ENCODE assay signal across 8 mouse cellular contexts in genomic region chr2:168741273-168742058, GRCm38 (mm10). TPM values are rescaled to one million over a fixed set of nuclear protein-coding genes. Genes with fewer than 3 reads are reported as not detected.
A peak's percentile ranks its signal among the peaks of the same experiment; 100 is the strongest.
DNase-seq lines count a peak whose midpoint lies in the region; ATAC-seq and TF ChIP-seq lines count a peak whose summit lies in the region.

No protein-coding gene starts in this region.

- H3K27ac ChIP-seq in ES-Bruce4 (ENCODE audit: insufficient read depth, low read length): 0 out of 2 replicates have a peak overlapping the region, but pooled peaks have one; percentile 71
- peak overlapping the region; percentile 97 for H3K27ac ChIP-seq in forebrain, embryonic 15.5 days (replicated peaks)
- H3K27ac ChIP-seq in layer of hippocampus, adult 2 months: peak overlapping the region; percentile 95
- H3K27ac ChIP-seq in liver, postnatal 0 days (ENCODE audit: low read depth): peak overlapping the region; percentile 82

- no peaks in the 10 kb centered on the region for H3K36me3 ChIP-seq in ES-Bruce4 (ENCODE audit: control insufficient read depth, insufficient read depth, low read length, poor library complexity, severe bottlenecking)
- H3K36me3 ChIP-seq in forebrain, embryonic 15.5 days: no peaks in the 10 kb centered on the region
- H3K36me3 ChIP-seq in liver, postnatal 0 days (replicated peaks; ENCODE audit: insufficient read depth, low read length): no peaks in the 10 kb centered on the region

- ATAC-seq in cerebellum, adult (ENCODE audit: insufficient number of reproducible peaks, low FRiP score, low TSS enrichment): peak; percentile 80
- ATAC-seq in forebrain, embryonic 15.5 days (replicated peaks): peak; percentile 82
- ATAC-seq in liver, postnatal 0 days: peak; percentile 94

- TF ChIP-seq POLR2A in ES-Bruce4 (IDR thresholded peaks at IDR 0.05; ENCODE audit: insufficient read depth, low read length): no peak

- H3K4me2 ChIP-seq in forebrain, embryonic 15.5 days (replicated peaks): peak overlapping the region; percentile 67
- peak overlapping the region; percentile 74 for H3K4me2 ChIP-seq in liver, postnatal 0 days (ENCODE audit: low read depth, low read length)

- peak overlapping the region; percentile 79 for H3K9ac ChIP-seq in ES-Bruce4 (ENCODE audit: low read depth, poor library complexity, severe bottlenecking)
- H3K9ac ChIP-seq in forebrain, embryonic 15.5 days (replicated peaks): peak overlapping the region; percentile 94
- H3K9ac ChIP-seq in liver, postnatal 0 days (replicated peaks): peak overlapping the region; percentile 68

- TF ChIP-seq CTCF in ES-Bruce4 (IDR thresholded peaks at IDR 0.05; ENCODE audit: low read depth, low read length): peak; percentile 15
- peak; percentile 60 for TF ChIP-seq CTCF in layer of hippocampus, adult 2 months (conservative IDR thresholded peaks at IDR 0.05)
- peak; percentile 21; the same call in 1 of the 2 replicates for TF ChIP-seq CTCF in liver, postnatal 0 days (IDR thresholded peaks at IDR 0.05; ENCODE audit: low read depth)

- TF ChIP-seq EP300 in ES-Bruce4 (IDR thresholded peaks at IDR 0.05; ENCODE audit: insufficient read depth, low read depth, low read length): no peak
- TF ChIP-seq EP300 in liver, postnatal 0 days (IDR thresholded peaks at IDR 0.05; ENCODE audit: low read depth): no peak

- no peaks in the 10 kb centered on the region for H3K27me3 ChIP-seq in ES-Bruce4 (ENCODE audit: control insufficient read depth, insufficient read depth, low read length, poor library complexity, severe bottlenecking)
- H3K27me3 ChIP-seq in forebrain, embryonic 15.5 days: no peaks in the 10 kb centered on the region
- H3K27me3 ChIP-seq in liver, postnatal 0 days (ENCODE audit: insufficient read depth, low read length): peaks cover 11% of the 10 kb centered on the region; the same call in 1 of the 2 replicates

- under 1% methylated on average over 87 of the region's 108 CpGs for WGBS in forebrain, embryonic 15.5 days
- 0% methylated on average over 24 of the region's 108 CpGs for WGBS in liver, postnatal 0 days (ENCODE audit: insufficient replicate concordance)

- no peaks in the 10 kb centered on the region for H3K9me3 ChIP-seq in ES-Bruce4 (replicated peaks; ENCODE audit: control insufficient read depth, insufficient read depth, low read length, poor library complexity, severe bottlenecking)
- H3K9me3 ChIP-seq in forebrain, embryonic 15.5 days: no peaks in the 10 kb centered on the region
- H3K9me3 ChIP-seq in liver, postnatal 0 days (ENCODE audit: low read length): no peaks in the 10 kb centered on the region

- H3K4me1 ChIP-seq in ES-Bruce4 (ENCODE audit: control insufficient read depth, insufficient read depth, low read length): no peaks in the 10 kb centered on the region
- peaks cover 10% of the 10 kb centered on the region; the same call in 1 of the 2 replicates for H3K4me1 ChIP-seq in forebrain, embryonic 15.5 days
- no peaks in the 10 kb centered on the region for H3K4me1 ChIP-seq in liver, postnatal 0 days (ENCODE audit: insufficient read depth)

- DNase-seq in heart, postnatal 4 days: peak; percentile 70
- DNase-seq in layer of hippocampus, adult 2 months (ENCODE audit: low spot score in 2 of 2): peak; percentile 66 to 70
- DNase-seq in liver, postnatal 0 days: peak; percentile 80
- DNase-seq in ovary, adult 18-20 months (ENCODE audit: low spot score): peak; percentile 65
- peak; percentile 80 for DNase-seq in thymus, postnatal 25 days

- H3K4me3 ChIP-seq in ES-Bruce4 (ENCODE audit: low read depth, low read length): peak overlapping the region; percentile 66
- H3K4me3 ChIP-seq in forebrain, embryonic 15.5 days: peak overlapping the region; percentile 96
- H3K4me3 ChIP-seq in layer of hippocampus, adult 2 months: peak overlapping the region; percentile 73
- peak overlapping the region; percentile 66 for H3K4me3 ChIP-seq in liver, postnatal 0 days (ENCODE audit: low read depth, low read length)

RNA-seq across cellular contexts. Expression of gene Atp9a, which starts 0.7 kb away (rescaled TPM):
- polyA plus RNA-seq in ES-Bruce4 (2011; ENCODE audit: insufficient read depth, insufficient read length, low read depth, missing spikeins): 28.9 and 29.3 TPM in 2 replicates
- polyA plus RNA-seq in forebrain, embryonic 15.5 days (2015; fragmentation: Nextera tagmentation; extraction: Ambion mirVana): 60.4 and 91.5 TPM in 2 replicates
- 10 to 100 TPM; 56.8 to 57.7 TPM for total RNA-seq in heart, postnatal 4 days (2021)
- total RNA-seq in layer of hippocampus, adult 2 months (2021): 100 to 1,000 TPM; 339 to 358 TPM
- 7.3 and 7.8 TPM in 2 replicates for polyA plus RNA-seq in liver, postnatal 0 days (2015; fragmentation: Nextera tagmentation; extraction: Ambion mirVana)

RNA-seq across cellular contexts. Expression of gene Sall4, which starts 26.3 kb away (rescaled TPM):
- 244 and 245 TPM in 2 replicates for polyA plus RNA-seq in ES-Bruce4 (2011; ENCODE audit: insufficient read depth, insufficient read length, low read depth, missing spikeins)
- 0.47 and 0.88 TPM in 2 replicates for polyA plus RNA-seq in forebrain, embryonic 15.5 days (2015; fragmentation: Nextera tagmentation; extraction: Ambion mirVana)
- 1 to 10 TPM; 1.1 to 1.5 TPM for total RNA-seq in heart, postnatal 4 days (2021)
- under 1 TPM; 0.34 to 0.61 TPM for total RNA-seq in layer of hippocampus, adult 2 months (2021)
- 3.1 TPM in 2 replicates for polyA plus RNA-seq in liver, postnatal 0 days (2015; fragmentation: Nextera tagmentation; extraction: Ambion mirVana)

Comparison
In these comparisons a context has a peak if more than half of its experiments do, and no peak if none do; other contexts are left out.
1. Peak in every context shown above with its lines: DNase-seq, ATAC-seq, H3K4me3 ChIP-seq and H3K27ac ChIP-seq.
2. RNA of gene Sall4, which starts 26.3 kb away (polyA plus RNA-seq): 244 to 245 TPM in ES-Bruce4; 3.1 TPM in liver, postnatal 0 days and 0.47 to 0.88 TPM in forebrain, embryonic 15.5 days; every median in the first group is over 10 times any median in the second.